Mouse (Mus musculus) testis, adult 2 months (tissue): ENCODE measurements around the gene Ffar3.

ENCODE experiments used
- CTCF ChIP-seq: fragments of 200-500 bp; IDR thresholded peaks from 2 replicates; pipeline ENCODE4 v1.5.1; 2012; ENCODE audit warnings: low read depth, mild to moderate bottlenecking, inconsistent platforms, low read length, moderate library complexity; ENCODE audit not compliant: control insufficient read depth, insufficient read depth, insufficient replicate concordance
- POLR2A ChIP-seq: fragments of 200-500 bp; IDR thresholded peaks from 2 replicates; pipeline ENCODE4 v1.6.1; 2012; ENCODE audit warnings: low read depth, mild to moderate bottlenecking, inconsistent platforms, low read length, moderate library complexity; ENCODE audit not compliant: control insufficient read depth

- TF ChIP-seq POLR2A (no peak), CTCF (no peak)
Measured at GRCm38 (mm10) chr7:30887568-30888188, 31.7 kb upstream of the Ffar3 start.
